Mouse (Mus musculus): ENCODE measurements around the gene Ak4. TPM values are rescaled to one million over a fixed set of nuclear protein-coding genes. Genes with fewer than 3 reads are reported as not detected.
"Not testable (repeated sequence)": the region's sequence is repeated elsewhere in the genome, so short reads cannot be mapped to it uniquely, and the experiment has no call there.

Ak4 gene
- 25.0 and 32.2 TPM in 2 replicates for polyA plus RNA-seq (2016; fragmentation: Nextera tagmentation; extraction: Ambion mirVana)

DNA sequence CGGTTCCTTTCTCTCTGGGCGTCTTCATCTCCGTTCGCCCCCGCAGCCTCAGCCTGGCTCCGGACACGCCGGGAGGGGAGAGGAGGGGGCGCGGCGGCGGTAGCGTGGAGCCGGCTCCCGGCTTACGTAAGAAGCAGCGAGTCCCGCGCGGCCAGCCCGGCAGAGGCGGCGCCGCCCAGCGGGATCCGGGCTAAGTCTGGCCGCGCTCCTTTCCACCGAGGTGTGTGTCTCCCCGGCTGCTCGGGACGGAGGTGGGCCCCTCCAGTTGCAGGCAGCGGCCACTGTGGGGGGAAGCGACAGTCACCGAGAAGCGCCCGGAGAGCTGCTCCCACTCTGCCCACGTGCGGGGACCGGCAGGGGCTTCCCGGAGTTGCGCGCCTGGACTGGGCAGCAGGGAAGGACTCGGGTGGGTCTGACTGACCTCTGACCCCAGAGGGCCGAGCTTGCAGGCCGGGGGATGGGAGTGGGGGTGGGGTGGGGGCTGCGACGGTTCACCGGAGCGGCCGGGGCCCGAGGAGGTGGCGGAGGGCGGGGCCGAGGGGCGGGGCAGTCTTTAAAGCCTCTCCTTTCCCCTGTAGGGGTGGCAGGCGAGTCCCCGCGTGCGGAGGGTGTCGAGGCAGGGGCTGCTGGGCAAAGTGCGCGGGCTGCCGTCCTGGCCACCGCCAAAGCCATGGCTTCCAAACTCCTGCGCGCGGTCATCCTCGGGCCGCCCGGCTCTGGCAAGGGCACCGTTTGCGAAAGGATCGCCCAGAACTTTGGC is at the start of gene Ak4:
Gene Ak4, plus strand, starts transcription at position 127 of the 760 bp plus-strand sequence.
- no peaks in the 10 kb centered on the region for H3K9me3 ChIP-seq
- peak; percentile 87 for DNase-seq (ENCODE audit: low spot score)
- H3K4me3 ChIP-seq: peak within 1 kb of the TSS; percentile 96
- H3K4me1 ChIP-seq: peaks cover 12% of the 10 kb centered on the region
- H3K27me3 ChIP-seq (replicated peaks; ENCODE audit: low read depth, poor library complexity, severe bottlenecking): no peaks in the 10 kb centered on the region
- peaks cover 10% of the 10 kb centered on the region; the same call in 1 of the 2 replicates for H3K36me3 ChIP-seq (replicated peaks)
- WGBS: under 1% methylated on average over 74 of the region's 74 CpGs
- peak within 1 kb of the TSS; percentile 94 for H3K27ac ChIP-seq (replicated peaks)

DNA sequence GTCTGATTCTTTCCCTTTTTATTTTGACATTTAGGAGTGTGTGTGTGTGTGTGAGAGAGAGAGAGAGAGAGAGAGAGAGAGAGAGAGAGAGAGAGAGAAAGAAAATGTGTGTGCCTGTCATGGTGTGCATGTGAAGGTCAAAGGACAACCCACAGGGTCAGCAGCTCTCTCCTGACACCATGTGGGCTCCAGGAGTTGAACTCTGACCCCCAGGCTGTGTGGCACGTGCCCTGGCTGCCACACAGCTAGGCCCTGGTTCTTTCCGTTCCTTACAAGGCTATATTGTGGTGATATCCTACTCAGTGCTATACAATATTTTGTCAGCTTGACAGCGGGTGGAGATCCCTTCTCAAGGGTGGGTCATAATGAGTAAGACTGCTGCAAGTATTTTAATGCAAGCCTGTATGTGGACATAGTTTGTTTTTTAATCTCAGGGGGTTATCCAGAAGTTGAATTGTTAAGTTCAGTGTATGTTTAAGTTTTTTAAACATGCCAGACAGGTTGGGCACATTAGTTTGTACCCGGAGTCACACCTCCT is 49.3 kb upstream of the Ak4 start:
- no peak overlapping the region for H3K4me3 ChIP-seq
- no peaks in the 10 kb centered on the region for H3K27me3 ChIP-seq (replicated peaks; ENCODE audit: low read depth, poor library complexity, severe bottlenecking)
- DNase-seq (ENCODE audit: low spot score): no peak
- H3K9me3 ChIP-seq: no peaks in the 10 kb centered on the region
- 52% methylated on average over 4 of the region's 4 CpGs for WGBS
- no peaks in the 10 kb centered on the region for H3K36me3 ChIP-seq (replicated peaks)
- H3K4me1 ChIP-seq: 0 out of 2 replicates have a peak, but pooled peaks cover 3% of the 10 kb centered on the region
- no peak overlapping the region for H3K27ac ChIP-seq (replicated peaks)

DNA sequence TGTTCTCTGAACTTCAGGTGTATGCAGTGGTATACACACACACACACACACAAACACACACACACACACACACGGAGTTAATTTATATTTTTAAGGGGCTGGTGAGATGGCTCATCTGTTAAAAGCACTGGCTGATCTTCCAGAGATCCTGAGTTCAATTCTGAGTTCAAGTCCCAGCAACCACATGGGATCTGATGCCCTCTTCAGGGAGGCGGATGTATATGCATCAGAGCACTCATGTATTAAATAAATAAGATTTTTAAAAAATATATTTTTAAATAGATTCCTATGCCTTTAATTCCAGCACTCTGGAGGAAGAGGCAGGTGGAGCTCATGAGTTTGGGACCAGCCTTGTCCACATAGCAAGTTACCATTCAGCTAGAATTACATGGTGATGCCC is 46.8 kb upstream of the Ak4 start:
- 72% methylated on average over 2 of the region's 2 CpGs for whole genome bisulfite sequencing
- H3K9me3 ChIP-seq: no peaks in the 10 kb centered on the region
- no peaks in the 10 kb centered on the region for H3K36me3 ChIP-seq (replicated peaks)
- no peak for DNase-seq (ENCODE audit: low spot score)
- H3K27ac ChIP-seq (replicated peaks): no peak overlapping the region
- no peak overlapping the region for H3K4me3 ChIP-seq
- no peaks in the 10 kb centered on the region for H3K27me3 ChIP-seq (replicated peaks; ENCODE audit: low read depth, poor library complexity, severe bottlenecking)
- 0 out of 2 replicates have a peak, but pooled peaks cover 3% of the 10 kb centered on the region for H3K4me1 ChIP-seq

DNA sequence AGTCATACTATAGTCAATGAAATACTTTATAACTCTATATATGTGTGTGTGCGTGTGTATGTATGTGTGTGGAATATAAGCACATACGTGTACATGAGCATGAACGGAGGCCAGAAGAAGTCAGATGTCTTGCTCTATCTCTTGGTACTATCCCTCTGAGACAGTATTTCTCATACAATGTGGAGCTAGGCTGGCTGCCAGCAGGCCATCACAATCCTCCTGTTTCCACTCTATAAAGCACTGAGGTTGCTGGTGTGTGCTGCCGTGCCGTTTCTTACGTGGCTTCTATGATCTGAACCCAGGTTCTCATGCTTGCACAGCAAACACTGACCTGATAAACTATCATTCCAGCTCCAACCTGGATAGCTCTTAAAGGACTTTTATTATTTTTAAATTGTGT is 46.3 kb upstream of the Ak4 start:
- H3K27ac ChIP-seq (replicated peaks): no peak overlapping the region
- no peaks in the 10 kb centered on the region for H3K27me3 ChIP-seq (replicated peaks; ENCODE audit: low read depth, poor library complexity, severe bottlenecking)
- 92% methylated on average over 6 of the region's 6 CpGs for WGBS
- no peaks in the 10 kb centered on the region for H3K36me3 ChIP-seq (replicated peaks)
- H3K4me1 ChIP-seq: 0 out of 2 replicates have a peak, but pooled peaks cover 3% of the 10 kb centered on the region
- H3K9me3 ChIP-seq: no peaks in the 10 kb centered on the region
- DNase-seq (ENCODE audit: low spot score): no peak
- no peak overlapping the region for H3K4me3 ChIP-seq

DNA sequence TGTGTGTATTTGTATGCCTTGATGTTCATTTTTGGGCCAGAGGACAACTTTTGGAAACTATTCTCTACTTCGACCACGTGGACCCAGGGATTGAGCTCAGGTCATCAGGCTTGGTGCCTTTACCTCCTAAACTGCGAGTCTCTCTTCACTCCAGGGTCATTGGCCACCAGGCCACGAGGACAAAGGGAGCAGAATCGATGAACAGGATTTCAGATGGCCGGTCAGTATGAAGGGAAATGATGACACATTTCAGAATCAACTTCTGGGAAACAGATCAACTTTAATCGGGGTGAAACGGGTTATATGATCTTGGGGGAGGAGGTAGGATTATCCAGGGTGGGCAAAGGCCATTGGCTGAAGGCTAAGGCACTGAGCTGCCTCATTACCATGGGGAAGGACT is 45.0 kb upstream of the Ak4 start:
- no peak overlapping the region for H3K4me3 ChIP-seq
- WGBS: 76% methylated on average over 8 of the region's 8 CpGs

DNA sequence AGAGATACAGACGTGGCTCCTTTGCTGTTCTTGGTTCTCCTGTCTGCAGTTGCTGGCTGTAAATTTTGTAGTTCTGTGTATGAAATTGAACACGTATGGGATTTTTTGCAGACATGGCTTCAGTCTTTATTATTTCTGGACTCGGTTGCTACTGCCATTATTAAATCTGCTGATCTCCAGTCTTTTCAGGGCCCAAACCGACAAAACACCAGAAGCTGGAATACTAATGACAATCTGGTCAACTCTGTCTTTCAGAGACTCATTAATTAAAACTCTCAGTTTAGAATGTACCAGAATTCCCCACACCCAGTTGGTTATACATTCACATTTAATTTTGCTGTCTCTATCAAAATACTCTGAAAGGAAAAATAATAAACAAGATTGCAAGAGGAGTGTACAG is 42.2 kb upstream of the Ak4 start:
- WGBS: 83% methylated on average over 4 of the region's 4 CpGs
- H3K9me3 ChIP-seq: no peaks in the 10 kb centered on the region

More for the DNA sequence above, 45.0 kb upstream of the Ak4 start:
- DNase-seq (ENCODE audit: low spot score): no peak
- Histone ChIP-seq H3K4me1 (0 out of 2 replicates have a peak, but pooled peaks cover 3% of the 10 kb centered on the region), H3K27ac (replicated peaks) (no peak overlapping the region), H3K36me3 (replicated peaks) (no peaks in the 10 kb centered on the region), H3K9me3 (no peaks in the 10 kb centered on the region), H3K27me3 (replicated peaks; ENCODE audit: low read depth, poor library complexity, severe bottlenecking) (no peaks in the 10 kb centered on the region)

DNA sequence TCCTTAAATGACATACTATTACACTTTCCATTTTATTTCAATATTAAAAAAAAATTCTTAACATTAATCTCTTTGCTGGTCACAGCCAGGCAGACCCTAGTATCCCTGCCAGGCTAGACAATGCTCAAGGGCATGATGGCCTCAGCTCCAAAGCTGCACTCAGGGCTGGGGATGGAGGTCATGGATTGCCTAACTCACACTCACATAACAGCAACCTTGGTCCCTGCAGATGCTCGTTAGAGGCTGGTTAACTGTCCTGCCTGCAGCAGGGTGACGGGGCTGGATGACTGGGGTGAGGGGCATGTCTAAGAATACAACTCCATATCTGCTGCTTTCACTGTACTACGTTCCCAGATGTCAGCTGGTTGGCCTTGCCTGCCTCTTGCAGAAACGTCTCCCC is 40.8 kb upstream of the Ak4 start:
- Histone ChIP-seq H3K36me3 (replicated peaks) (no peaks in the 10 kb centered on the region), H3K27ac (replicated peaks) (no peak overlapping the region), H3K9me3 (no peaks in the 10 kb centered on the region), H3K4me1 (0 out of 2 replicates have a peak, but pooled peaks cover 3% of the 10 kb centered on the region), H3K4me3 (no peak overlapping the region), H3K27me3 (replicated peaks; ENCODE audit: low read depth, poor library complexity, severe bottlenecking) (no peaks in the 10 kb centered on the region)
- WGBS: 68% methylated on average over 4 of the region's 4 CpGs
- DNase-seq (ENCODE audit: low spot score): no peak

More for the DNA sequence above, 42.2 kb upstream of the Ak4 start:
- H3K4me1 ChIP-seq: 0 out of 2 replicates have a peak, but pooled peaks cover 3% of the 10 kb centered on the region
- H3K27me3 ChIP-seq (replicated peaks; ENCODE audit: low read depth, poor library complexity, severe bottlenecking): no peaks in the 10 kb centered on the region
- H3K4me3 ChIP-seq: no peak overlapping the region
- no peak for DNase-seq (ENCODE audit: low spot score)
- H3K27ac ChIP-seq (replicated peaks): no peak overlapping the region
- no peaks in the 10 kb centered on the region for H3K36me3 ChIP-seq (replicated peaks)

DNA sequence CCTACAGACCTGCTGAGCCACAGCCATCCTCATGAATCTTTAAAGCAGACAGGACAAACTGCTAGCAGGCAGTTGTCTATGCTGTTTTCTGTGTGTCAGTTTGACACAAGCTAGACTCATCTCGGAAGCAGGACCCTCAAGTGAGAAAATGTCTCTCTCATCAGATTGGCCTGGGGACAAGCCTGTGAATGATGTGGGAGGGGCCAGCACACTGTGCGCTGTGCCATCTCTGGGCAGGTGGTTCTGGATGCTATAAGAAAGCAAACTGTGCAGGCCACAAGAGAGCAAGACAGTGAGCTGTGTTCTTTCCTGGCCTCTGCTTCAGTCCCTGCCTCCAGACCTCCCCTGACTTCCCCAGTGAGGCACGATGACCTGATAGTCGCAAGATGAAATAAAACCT is 40.3 kb upstream of the Ak4 start:
- WGBS: 78% methylated on average over 4 of the region's 4 CpGs
- Histone ChIP-seq H3K4me3 (no peak overlapping the region), H3K36me3 (replicated peaks) (no peaks in the 10 kb centered on the region), H3K4me1 (0 out of 2 replicates have a peak, but pooled peaks cover 3% of the 10 kb centered on the region), H3K9me3 (no peaks in the 10 kb centered on the region), H3K27me3 (replicated peaks; ENCODE audit: low read depth, poor library complexity, severe bottlenecking) (no peaks in the 10 kb centered on the region), H3K27ac (replicated peaks) (no peak overlapping the region)
- no peak for DNase-seq (ENCODE audit: low spot score)

DNA sequence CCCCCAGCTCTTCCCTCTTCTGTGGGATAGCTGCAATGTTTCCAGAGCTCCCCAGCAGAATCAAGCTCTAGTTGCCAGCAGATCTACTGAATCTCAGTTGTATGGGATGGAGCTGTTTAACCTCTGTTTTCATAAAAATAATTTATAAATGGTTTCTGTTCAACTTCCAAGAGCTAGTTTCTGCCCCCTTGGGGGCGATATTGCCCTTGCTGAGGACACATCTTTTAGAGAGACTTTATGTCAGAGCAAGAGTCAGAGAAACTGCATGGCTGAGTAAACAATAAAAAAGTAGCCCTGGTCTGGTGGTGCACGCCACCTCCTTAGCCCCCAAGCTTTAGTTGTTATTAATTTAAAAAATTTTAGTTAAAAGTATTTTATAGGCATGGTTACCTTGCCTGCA is 34.1 kb upstream of the Ak4 start:
- WGBS: 68% methylated on average over 2 of the region's 2 CpGs
- DNase-seq (ENCODE audit: low spot score): no peak
- no peak overlapping the region for H3K4me3 ChIP-seq
- no peak overlapping the region for H3K27ac ChIP-seq (replicated peaks)
- H3K9me3 ChIP-seq: no peaks in the 10 kb centered on the region
- H3K27me3 ChIP-seq (replicated peaks; ENCODE audit: low read depth, poor library complexity, severe bottlenecking): no peaks in the 10 kb centered on the region
- no peaks in the 10 kb centered on the region for H3K4me1 ChIP-seq
- H3K36me3 ChIP-seq (replicated peaks): no peaks in the 10 kb centered on the region

DNA sequence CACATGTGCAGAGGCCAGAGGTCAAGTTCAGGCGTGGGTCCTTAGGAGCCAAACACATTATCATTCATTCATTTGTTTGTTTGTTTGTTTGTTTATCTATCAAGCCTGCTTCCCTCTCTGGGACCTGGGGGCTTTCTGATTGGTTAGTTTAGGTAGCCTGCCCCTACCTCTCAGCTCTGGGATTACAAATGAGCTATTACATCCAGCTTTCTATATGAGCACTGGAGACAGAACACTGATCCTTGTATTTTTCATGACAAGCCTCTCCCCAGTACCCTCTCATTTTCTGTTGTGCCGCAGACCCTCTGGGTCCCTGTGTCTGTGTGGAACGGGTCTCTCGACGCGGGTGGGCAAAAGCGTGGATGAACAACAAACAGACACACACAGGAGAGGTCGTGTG is 30.8 kb upstream of the Ak4 start:
- DNase-seq (ENCODE audit: low spot score): no peak
- Histone ChIP-seq H3K4me1 (no peaks in the 10 kb centered on the region), H3K27ac (replicated peaks) (no peak overlapping the region), H3K27me3 (replicated peaks; ENCODE audit: low read depth, poor library complexity, severe bottlenecking) (no peaks in the 10 kb centered on the region), H3K9me3 (no peaks in the 10 kb centered on the region), H3K36me3 (replicated peaks) (no peaks in the 10 kb centered on the region), H3K4me3 (no peak overlapping the region)
- 89% methylated on average over 8 of the region's 8 CpGs for WGBS

DNA sequence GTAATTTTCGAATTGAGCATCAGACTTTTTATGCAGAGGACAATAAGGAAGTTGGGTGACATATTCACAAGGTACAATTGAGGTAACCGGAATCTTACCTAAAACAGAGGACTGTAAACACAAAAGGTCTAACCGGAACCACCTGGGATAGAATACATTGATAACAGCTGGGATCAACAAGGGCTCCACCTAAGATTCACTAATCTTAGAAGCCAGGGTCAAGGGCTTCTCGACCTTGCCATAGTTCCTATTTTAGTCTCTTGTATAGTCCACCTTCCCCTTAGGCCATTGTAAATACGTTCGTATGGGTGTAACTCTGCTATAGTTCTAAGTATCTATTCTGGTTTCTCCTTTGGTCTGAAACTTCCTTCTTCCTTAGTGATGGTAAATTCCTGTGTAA is 30.4 kb upstream of the Ak4 start:
- 82% methylated on average over 6 of the region's 6 CpGs for WGBS
- H3K4me1 ChIP-seq; DNase-seq (ENCODE audit: low spot score); H3K4me3 ChIP-seq; H3K27ac ChIP-seq (replicated peaks); H3K27me3 ChIP-seq (replicated peaks; ENCODE audit: low read depth, poor library complexity, severe bottlenecking); H3K9me3 ChIP-seq; H3K36me3 ChIP-seq (replicated peaks): not testable (repeated sequence)

DNA sequence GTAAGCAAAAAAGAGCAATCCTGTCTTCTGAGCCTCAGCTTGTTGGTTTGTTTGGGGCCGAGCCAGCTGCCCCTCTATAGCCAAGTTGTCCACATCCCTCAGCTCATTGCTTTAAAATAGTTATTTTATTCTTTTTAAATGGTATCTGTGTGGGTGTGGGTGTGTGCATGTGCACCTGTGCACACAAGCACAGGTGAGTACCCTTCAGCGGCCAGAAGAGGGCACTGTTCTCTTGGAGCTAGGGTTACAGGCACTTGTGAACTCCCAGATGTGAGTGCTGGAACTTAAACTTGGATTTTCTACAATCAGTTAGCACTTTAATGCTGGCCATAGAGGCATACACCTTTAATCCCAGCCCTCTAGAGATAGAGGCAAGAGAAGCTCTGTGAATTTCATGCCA is 26.8 kb upstream of the Ak4 start:
- Histone ChIP-seq H3K4me1 (no peaks in the 10 kb centered on the region), H3K27ac (replicated peaks) (no peak overlapping the region), H3K27me3 (replicated peaks; ENCODE audit: low read depth, poor library complexity, severe bottlenecking) (no peaks in the 10 kb centered on the region), H3K36me3 (replicated peaks) (no peaks in the 10 kb centered on the region), H3K9me3 (no peaks in the 10 kb centered on the region), H3K4me3 (no peak overlapping the region)
- peak; percentile 44 for DNase-seq (ENCODE audit: low spot score)
- WGBS: 49% methylated on average over 2 of the region's 2 CpGs

DNA sequence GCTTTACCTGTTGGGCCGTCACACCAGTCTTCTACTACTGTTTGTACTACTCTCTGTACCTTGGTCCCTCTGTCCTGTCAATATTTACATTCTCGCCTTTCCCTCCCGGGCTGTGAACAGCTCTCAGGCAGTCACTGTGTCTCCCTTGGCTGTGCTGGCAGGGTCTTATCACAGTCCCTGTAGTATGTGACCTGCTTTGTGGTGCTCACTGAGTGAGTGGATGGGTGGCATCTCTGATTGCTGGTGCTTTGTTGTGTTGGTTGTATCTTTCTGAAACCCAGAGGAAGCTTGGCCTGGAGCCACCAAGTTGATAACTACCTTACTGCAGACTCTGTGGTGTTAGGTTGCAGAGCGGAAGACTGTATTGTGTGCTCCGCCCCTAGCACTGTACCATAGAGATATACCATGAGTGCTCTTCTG is 25.8 kb upstream of the Ak4 start:
- 81% methylated on average over 5 of the region's 5 CpGs for WGBS
- Histone ChIP-seq H3K4me3 (no peak overlapping the region), H3K27me3 (replicated peaks; ENCODE audit: low read depth, poor library complexity, severe bottlenecking) (no peaks in the 10 kb centered on the region), H3K9me3 (no peaks in the 10 kb centered on the region), H3K4me1 (no peaks in the 10 kb centered on the region), H3K36me3 (replicated peaks) (no peaks in the 10 kb centered on the region), H3K27ac (replicated peaks) (no peak overlapping the region)
- no peak for DNase-seq (ENCODE audit: low spot score)
